Mouse (Mus musculus) liver, embryonic 11.5 days (tissue): ENCODE results near the gene Zfp697. TPM values are rescaled to one million over a fixed set of nuclear protein-coding genes. Genes with fewer than 3 reads are reported as not detected.
"Not testable (repeated sequence)": the region's sequence is repeated elsewhere in the genome, so short reads cannot be mapped to it uniquely, and the experiment has no call there.

Experiments used
- ATAC-seq: fragments of 200-750 bp; cut with Nextera tagmentation; replicated peaks from 2 replicates; pipeline ENCODE4 v1.8.0; 2017; ENCODE audit warnings: moderate number of reproducible peaks, mild to moderate bottlenecking, moderate TSS enrichment, moderate library complexity; ENCODE audit not compliant: low FRiP score
- DNase-seq: peaks from one replicate; pipeline ENCODE4 v3.0.0-alpha.2; 2017; ENCODE audit warnings: low spot score
- H3K27ac ChIP-seq: fragments of 300-500 bp; sonication (generic); 2 replicates; pipeline ENCODE4 v1.5.1; 2014; ENCODE audit warnings: mild to moderate bottlenecking, low read depth, low read length, control low read depth
- H3K27me3 ChIP-seq: fragments of 300-500 bp; sonication (generic); replicated peaks from 2 replicates; pipeline ENCODE4 v1.6.1; 2014; ENCODE audit warnings: low read length, mixed read lengths; ENCODE audit not compliant: control insufficient read depth, insufficient read depth
- H3K36me3 ChIP-seq: fragments of 300-500 bp; sonication (generic); 2 replicates; pipeline ENCODE4 v1.6.1; 2014; ENCODE audit warnings: mild to moderate bottlenecking, low read length, moderate library complexity, mixed read lengths; ENCODE audit not compliant: control insufficient read depth, insufficient read depth
- H3K4me1 ChIP-seq: fragments of 300-500 bp; sonication (generic); replicated peaks from 2 replicates; pipeline ENCODE4 v1.6.1; 2014; ENCODE audit warnings: low read length, mixed read lengths; ENCODE audit not compliant: control insufficient read depth, insufficient read depth
- H3K4me2 ChIP-seq: fragments of 300-500 bp; sonication (generic); 2 replicates; pipeline ENCODE4 v1.6.1; 2014; ENCODE audit warnings: mild to moderate bottlenecking, control low read depth, moderate library complexity
- H3K4me3 ChIP-seq: fragments of 300-500 bp; sonication (generic); 2 replicates; pipeline ENCODE4 v1.5.1; 2014; ENCODE audit warnings: low read depth, low read length, control low read depth
- H3K9ac ChIP-seq: fragments of 300-500 bp; sonication (generic); 2 replicates; pipeline ENCODE4 v1.6.1; 2014; ENCODE audit warnings: low read depth, low read length, control low read depth
- H3K9me3 ChIP-seq: fragments of 300-500 bp; sonication (generic); 2 replicates; pipeline ENCODE4 v1.6.1; 2016; ENCODE audit warnings: low read length, inconsistent platforms, mixed read lengths; ENCODE audit not compliant: control insufficient read depth
- WGBS: fragments of 180-500 bp; shearing (Covaris S2); extraction: QIAGEN DNeasy Blood & Tissue Kit; methylation state at CpG from one replicate; pipeline ENCODE4 v1.1.7; 2014; 5-methylcytosine and 5-hydroxymethylcytosine counted together
- polyA plus RNA-seq: library from polyadenylated mRNA; unstranded; fragments of >200 nt; fragmentation: Nextera tagmentation; extraction: Ambion mirVana; gene quantifications from 2 replicates; pipeline ENCODE4 v1.2.1, GENCODE M21; 2014

The Zfp697 gene
- polyA plus RNA-seq, 1 experiment from 2014 or later: 5.7 TPM

GRCm38 (mm10) chr3:98495055-98495454 is 112.8 kb downstream of the Zfp697 start:
- not testable (repeated sequence) for H3K4me3 ChIP-seq, H3K9me3 ChIP-seq, H3K4me1 ChIP-seq, ATAC-seq, DNase-seq, H3K27me3 ChIP-seq, H3K4me2 ChIP-seq, H3K9ac ChIP-seq, H3K36me3 ChIP-seq, H3K27ac ChIP-seq

- H3K4me1 ChIP-seq, H3K27ac ChIP-seq, DNase-seq, H3K4me2 ChIP-seq, H3K36me3 ChIP-seq, H3K27me3 ChIP-seq, H3K4me3 ChIP-seq, H3K9ac ChIP-seq, H3K9me3 ChIP-seq: not testable (repeated sequence)
- WGBS: no CpG with 5 or more reads among the region's 2 CpGs
- peak; percentile 39; the same call in 1 of the 2 replicates for ATAC-seq
These were observed 114.5 kb downstream of the Zfp697 start for GRCm38 (mm10) chr3:98496762-98497161.

- not testable (repeated sequence) for H3K36me3 ChIP-seq, H3K4me3 ChIP-seq, H3K4me2 ChIP-seq, H3K27me3 ChIP-seq, ATAC-seq, H3K9me3 ChIP-seq, H3K27ac ChIP-seq, DNase-seq, H3K4me1 ChIP-seq, H3K9ac ChIP-seq
These were observed 115.1 kb downstream of the Zfp697 start for GRCm38 (mm10) chr3:98497401-98497800.

- ATAC-seq: peak; percentile 63; the same call in 1 of the 2 replicates
- WGBS: no CpG with 5 or more reads among the region's 5 CpGs
- H3K27ac ChIP-seq, H3K9me3 ChIP-seq, H3K9ac ChIP-seq, H3K27me3 ChIP-seq, DNase-seq, H3K36me3 ChIP-seq, H3K4me1 ChIP-seq, H3K4me2 ChIP-seq, H3K4me3 ChIP-seq: not testable (repeated sequence)
These were observed 125.0 kb downstream of the Zfp697 start for GRCm38 (mm10) chr3:98507229-98507628.

GRCm38 (mm10) chr3:98510414-98510813 is 128.2 kb downstream of the Zfp697 start, which contains the start of gene Hsd3b4:
Gene Hsd3b4, minus strand, starts transcription at chr3:98510514.
- WGBS: no CpG with 5 or more reads among the region's 1 CpGs
- not testable (repeated sequence) for H3K9me3 ChIP-seq, H3K9ac ChIP-seq, H3K4me1 ChIP-seq, H3K4me3 ChIP-seq, H3K27ac ChIP-seq, H3K36me3 ChIP-seq, H3K4me2 ChIP-seq, DNase-seq, H3K27me3 ChIP-seq, ATAC-seq

- not testable (repeated sequence) for H3K27ac ChIP-seq, H3K4me1 ChIP-seq, H3K4me2 ChIP-seq, H3K36me3 ChIP-seq, H3K9me3 ChIP-seq, ATAC-seq, H3K4me3 ChIP-seq, H3K27me3 ChIP-seq, H3K9ac ChIP-seq, DNase-seq
- 55% methylated on average over 1 of the region's 2 CpGs for WGBS
These were observed 140.5 kb downstream of the Zfp697 start for GRCm38 (mm10) chr3:98522779-98523178.

- not testable (repeated sequence) for DNase-seq, H3K27me3 ChIP-seq, ATAC-seq, H3K36me3 ChIP-seq, H3K4me3 ChIP-seq, H3K4me2 ChIP-seq, H3K4me1 ChIP-seq, H3K9ac ChIP-seq, H3K9me3 ChIP-seq, H3K27ac ChIP-seq
- WGBS: no CpG with 5 or more reads among the region's 1 CpGs
These were observed 142.3 kb downstream of the Zfp697 start for GRCm38 (mm10) chr3:98524552-98524951.

GRCm38 (mm10) chr3:98524978-98525377 is 142.7 kb downstream of the Zfp697 start:
- not testable (repeated sequence) for H3K36me3 ChIP-seq, H3K9me3 ChIP-seq, H3K4me1 ChIP-seq, H3K27me3 ChIP-seq, H3K4me3 ChIP-seq, DNase-seq, H3K9ac ChIP-seq, ATAC-seq, H3K4me2 ChIP-seq, H3K27ac ChIP-seq

- H3K4me3 ChIP-seq, H3K4me1 ChIP-seq, ATAC-seq, H3K9ac ChIP-seq, H3K27me3 ChIP-seq, DNase-seq, H3K4me2 ChIP-seq, H3K27ac ChIP-seq, H3K36me3 ChIP-seq, H3K9me3 ChIP-seq: not testable (repeated sequence)
These were observed 165.4 kb downstream of the Zfp697 start for GRCm38 (mm10) chr3:98547641-98548040.
